Comparison of ENCODE assay signal across 31 mouse cellular contexts in the genomic region with DNA sequence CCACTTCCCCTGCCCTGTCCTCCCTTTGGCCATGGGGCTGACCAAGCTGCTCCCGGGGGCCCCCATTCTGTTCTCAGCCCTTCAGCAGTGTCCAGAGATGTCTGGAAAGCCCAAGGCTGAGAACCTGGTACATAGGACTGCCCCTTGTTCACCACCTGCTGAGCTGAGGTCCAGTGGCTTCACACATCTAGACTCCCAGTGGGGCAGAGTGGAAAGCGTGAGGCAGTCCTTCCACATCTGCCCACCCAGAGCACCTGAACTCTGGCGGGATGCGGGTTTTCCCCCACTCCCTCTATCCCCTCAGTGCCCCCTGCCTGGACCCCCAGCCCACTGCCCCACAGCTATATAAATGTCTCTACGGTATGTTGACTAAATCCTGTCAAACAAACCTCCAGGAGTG. TPM values are rescaled to one million over a fixed set of nuclear protein-coding genes. Genes with fewer than 3 reads are reported as not detected.
DNase-seq lines count a peak whose midpoint lies in the region; ATAC-seq and TF ChIP-seq lines count a peak whose summit lies in the region.
"Had no signal": no experiment of that assay in that cellular context is flagged by ENCODE, and none has a peak within 500 bp of the region (broad histone marks: within the 10 kb centered on the region; RNA-seq: fewer than 3 reads in every experiment).

No protein-coding gene starts in this region.

- H3K4me1 ChIP-seq in forebrain, embryonic 13.5 days: no peaks in the 10 kb centered on the region
- H3K4me1 ChIP-seq in forebrain, embryonic 12.5 days: no peaks in the 10 kb centered on the region
- H3K4me1 ChIP-seq in kidney, postnatal 0 days (replicated peaks; ENCODE audit: insufficient read depth, low read length): no peaks in the 10 kb centered on the region
- H3K4me1 ChIP-seq in midbrain, embryonic 13.5 days (replicated peaks): no peaks in the 10 kb centered on the region
- H3K4me1 ChIP-seq in midbrain, embryonic 10.5 days: no peaks in the 10 kb centered on the region
- H3K4me1 ChIP-seq: forebrain, embryonic 15.5 days had no signal

- no peaks in the 10 kb centered on the region for H3K9me3 ChIP-seq in forebrain, embryonic 13.5 days (replicated peaks)
- no peaks in the 10 kb centered on the region for H3K9me3 ChIP-seq in forebrain, embryonic 12.5 days
- no peaks in the 10 kb centered on the region for H3K9me3 ChIP-seq in kidney, postnatal 0 days (replicated peaks; ENCODE audit: low read length)
- H3K9me3 ChIP-seq in midbrain, embryonic 13.5 days: no peaks in the 10 kb centered on the region
- H3K9me3 ChIP-seq in midbrain, embryonic 10.5 days (replicated peaks): no peaks in the 10 kb centered on the region
- H3K9me3 ChIP-seq: forebrain, embryonic 15.5 days had no signal

- H3K36me3 ChIP-seq in forebrain, embryonic 13.5 days (ENCODE audit: poor library complexity, severe bottlenecking): no peaks in the 10 kb centered on the region
- H3K36me3 ChIP-seq in forebrain, embryonic 12.5 days (replicated peaks): no peaks in the 10 kb centered on the region
- H3K36me3 ChIP-seq in kidney, postnatal 0 days (ENCODE audit: insufficient read depth, low read length): no peaks in the 10 kb centered on the region
- no peaks in the 10 kb centered on the region for H3K36me3 ChIP-seq in midbrain, embryonic 13.5 days
- H3K36me3 ChIP-seq in midbrain, embryonic 10.5 days: peaks cover 8% of the 10 kb centered on the region
- H3K36me3 ChIP-seq: forebrain, embryonic 15.5 days had no signal

- 94% methylated on average over 5 of the region's 5 CpGs for WGBS in forebrain, embryonic 13.5 days
- WGBS in forebrain, embryonic 12.5 days: 91% methylated on average over 5 of the region's 5 CpGs
- WGBS in kidney, postnatal 0 days: 79% methylated on average over 5 of the region's 5 CpGs
- WGBS in midbrain, embryonic 13.5 days: 97% methylated on average over 5 of the region's 5 CpGs
- WGBS in midbrain, embryonic 10.5 days: 89% methylated on average over 5 of the region's 5 CpGs

- no peak overlapping the region for H3K4me3 ChIP-seq in forebrain, embryonic 13.5 days
- H3K4me3 ChIP-seq in forebrain, embryonic 12.5 days (replicated peaks): no peak overlapping the region
- H3K4me3 ChIP-seq in kidney, postnatal 0 days (replicated peaks; ENCODE audit: low read depth, low read length): no peak overlapping the region
- H3K4me3 ChIP-seq in midbrain, embryonic 13.5 days (replicated peaks): no peak overlapping the region
- no peak overlapping the region for H3K4me3 ChIP-seq in midbrain, embryonic 10.5 days
- H3K4me3 ChIP-seq: forebrain, embryonic 15.5 days had no signal

- H3K27me3 ChIP-seq in forebrain, embryonic 13.5 days: no peaks in the 10 kb centered on the region
- H3K27me3 ChIP-seq in forebrain, embryonic 12.5 days: no peaks in the 10 kb centered on the region
- no peaks in the 10 kb centered on the region for H3K27me3 ChIP-seq in kidney, postnatal 0 days (ENCODE audit: insufficient read depth, low read length)
- no peaks in the 10 kb centered on the region for H3K27me3 ChIP-seq in midbrain, embryonic 13.5 days
- H3K27me3 ChIP-seq in midbrain, embryonic 10.5 days (ENCODE audit: low read depth, poor library complexity, severe bottlenecking): no peaks in the 10 kb centered on the region
- H3K27me3 ChIP-seq: forebrain, embryonic 15.5 days had no signal

- no peak overlapping the region for H3K4me2 ChIP-seq in forebrain, embryonic 13.5 days
- H3K4me2 ChIP-seq in forebrain, embryonic 12.5 days: no peak overlapping the region
- no peak overlapping the region for H3K4me2 ChIP-seq in kidney, postnatal 0 days (ENCODE audit: low read length)
- H3K4me2 ChIP-seq in midbrain, embryonic 13.5 days (replicated peaks): no peak overlapping the region
- H3K4me2 ChIP-seq: forebrain, embryonic 15.5 days; heart, embryonic 11.5 days; hindbrain, embryonic 14.5 days had no signal

- ATAC-seq in forebrain, embryonic 13.5 days: peak; percentile 21; the same call in 1 of the 2 replicates
- no peak for ATAC-seq in forebrain, embryonic 12.5 days (ENCODE audit: low FRiP score)
- ATAC-seq in kidney, postnatal 0 days (replicated peaks; ENCODE audit: low FRiP score, low read depth): 0 out of 2 replicates have a peak, but pooled peaks have one; percentile 21
- ATAC-seq in midbrain, embryonic 13.5 days: 0 out of 2 replicates have a peak, but pooled peaks have one; percentile 17
- ATAC-seq: activated CD4-positive, CD25-positive, alpha-beta regulatory T cell, adult 4 months; CD4-positive, CD25-positive, alpha-beta regulatory T cell, adult 4 months; forebrain, embryonic 15.5 days; hindbrain, postnatal 0 days; inflammation-experienced regulatory T-cells, adult 6 months; intestine, embryonic 16.5 days had no signal

- no peak overlapping the region for H3K9ac ChIP-seq in forebrain, embryonic 13.5 days
- no peak overlapping the region for H3K9ac ChIP-seq in forebrain, embryonic 12.5 days
- H3K9ac ChIP-seq in kidney, postnatal 0 days (ENCODE audit: low read depth, low read length): no peak overlapping the region
- H3K9ac ChIP-seq in midbrain, embryonic 13.5 days (replicated peaks): no peak overlapping the region
- H3K9ac ChIP-seq: forebrain, embryonic 15.5 days; hindbrain, embryonic 14.5 days had no signal

- no peak for DNase-seq in kidney, postnatal 0 days (ENCODE audit: low spot score)
- DNase-seq in kidney, postnatal 14 days: no peak
- no peak for DNase-seq in midbrain, embryonic 10.5 days (ENCODE audit: low spot score)
- DNase-seq: adrenal gland, adult 8-10 months; adrenal gland, postnatal 25 days; cerebellum, adult 11-12 months; cerebellum, adult 8-10 months; cerebellum, postnatal 10 days; cerebellum, postnatal 36 days; embryo, embryonic 11 days; gastrocnemius, postnatal 25 days; heart, adult 18-20 months had no signal

- TF ChIP-seq CTCF in kidney, postnatal 0 days (IDR thresholded peaks at IDR 0.05; ENCODE audit: low read depth): no peak

- H3K27ac ChIP-seq in forebrain, embryonic 13.5 days: no peak overlapping the region
- no peak overlapping the region for H3K27ac ChIP-seq in forebrain, embryonic 12.5 days
- no peak overlapping the region for H3K27ac ChIP-seq in kidney, postnatal 0 days
- no peak overlapping the region for H3K27ac ChIP-seq in midbrain, embryonic 13.5 days
- H3K27ac ChIP-seq in midbrain, embryonic 10.5 days (replicated peaks): no peak overlapping the region
- H3K27ac ChIP-seq: forebrain, embryonic 15.5 days; hindbrain, embryonic 14.5 days; hindbrain, postnatal 0 days had no signal

RNA-seq across cellular contexts. Expression of a gene that starts 55.2 kb away (rescaled TPM):
- polyA plus RNA-seq in forebrain, embryonic 13.5 days (2015; fragmentation: Nextera tagmentation; extraction: Ambion mirVana): not detected in 2 replicates
- not detected in 2 replicates for polyA plus RNA-seq in forebrain, embryonic 12.5 days (2016; fragmentation: Nextera tagmentation; extraction: Ambion mirVana)
- 0.42 TPM in 1 of 2 replicates, not detected in the other for polyA plus RNA-seq in kidney, postnatal 0 days (2015; fragmentation: Nextera tagmentation; extraction: Ambion mirVana)
- not detected in 2 replicates for polyA plus RNA-seq in midbrain, embryonic 13.5 days (2015; fragmentation: Nextera tagmentation; extraction: Ambion mirVana)
- 0.43 TPM in 1 of 2 replicates, not detected in the other for polyA plus RNA-seq in midbrain, embryonic 10.5 days (2016; fragmentation: Nextera tagmentation; extraction: Ambion mirVana)
- polyA plus RNA-seq: activated CD4-positive, CD25-positive, alpha-beta regulatory T cell, adult 4 months; brain, embryonic 14.5 days; C2C12; CD4-positive, CD25-positive, alpha-beta regulatory T cell, adult 4 months; cortical plate, adult 2 months; embryonic facial prominence, embryonic 11.5 days; embryonic facial prominence, embryonic 14.5 days; forebrain, embryonic 15.5 days; gonadal fat pad, adult 2 months; heart, embryonic 11.5 days; heart, embryonic 14.5 days; heart, postnatal 0 days; hindbrain, embryonic 14.5 days; hindbrain, postnatal 0 days; inflammation-experienced regulatory T-cells, adult 6 months; intestine, embryonic 16.5 days had no signal

RNA-seq across cellular contexts. Expression of a gene that starts 56.0 kb away (rescaled TPM):
- 11.7 and 12.0 TPM in 2 replicates for polyA plus RNA-seq in forebrain, embryonic 13.5 days (2015; fragmentation: Nextera tagmentation; extraction: Ambion mirVana)
- polyA plus RNA-seq in forebrain, embryonic 12.5 days (2016; fragmentation: Nextera tagmentation; extraction: Ambion mirVana): 14.6 and 17.1 TPM in 2 replicates
- polyA plus RNA-seq in kidney, postnatal 0 days (2015; fragmentation: Nextera tagmentation; extraction: Ambion mirVana): 14.1 and 15.1 TPM in 2 replicates
- 6.4 and 6.8 TPM in 2 replicates for polyA plus RNA-seq in midbrain, embryonic 13.5 days (2015; fragmentation: Nextera tagmentation; extraction: Ambion mirVana)
- polyA plus RNA-seq in midbrain, embryonic 10.5 days (2016; fragmentation: Nextera tagmentation; extraction: Ambion mirVana): 29.8 and 30.6 TPM in 2 replicates
